Mouse (Mus musculus) right cerebral cortex, postnatal 36 days (tissue): ENCODE data around the gene Olfr524.

Experiments
- DNase-seq, 2 experiments: peaks; one replicate each; pipeline ENCODE4 v3.0.0; 2022; ENCODE audit warnings: low spot score in 2 of 2, mixed read lengths in 1 of 2

Olfr524 gene

GRCm38 (mm10) chr7:140186646-140187620 is 18.8 kb downstream of the Olfr524 start:
- DNase-seq: no peak

GRCm38 (mm10) chr7:140184206-140184605 is 21.6 kb downstream of the Olfr524 start:
- DNase-seq: no peak

- no peak for DNase-seq
Observed at GRCm38 (mm10) chr7:140180692-140181091, 25.1 kb downstream of the Olfr524 start.

- no peak for DNase-seq
Observed at GRCm38 (mm10) chr7:140179176-140179575, 26.6 kb downstream of the Olfr524 start.

GRCm38 (mm10) chr7:140172936-140173335 is 32.8 kb downstream of the Olfr524 start, which contains the start of gene Olfr523:
Olfr523 (plus strand) TSS chr7:140173217.
- DNase-seq: no peak

- DNase-seq: no peak
Observed at GRCm38 (mm10) chr7:140170863-140171262, 34.9 kb downstream of the Olfr524 start.

- no peak for DNase-seq
Observed at GRCm38 (mm10) chr7:140169386-140169785, 36.4 kb downstream of the Olfr524 start.

- DNase-seq: no peak
Observed at GRCm38 (mm10) chr7:140167950-140168349, 37.8 kb downstream of the Olfr524 start.

- DNase-seq: no peak
Observed at GRCm38 (mm10) chr7:140164664-140165063, 41.1 kb downstream of the Olfr524 start, which contains the start of gene Olfr522. Olfr522 (minus strand) TSS chr7:140164764.

GRCm38 (mm10) chr7:140160363-140160762 is 45.4 kb downstream of the Olfr524 start:
- DNase-seq: no peak

- peak; percentile 79 to 81 for DNase-seq
Observed at GRCm38 (mm10) chr7:140154218-140154927, 51.4 kb downstream of the Olfr524 start, which contains the start of gene Sprn. Sprn (minus strand) TSS chr7:140154877.

GRCm38 (mm10) chr7:140153829-140154217 is 51.9 kb downstream of the Olfr524 start:
- no peak for DNase-seq

GRCm38 (mm10) chr7:140153383-140153782 is 52.4 kb downstream of the Olfr524 start:
- no peak for DNase-seq
